Mouse (Mus musculus) stomach, postnatal 0 days (tissue): ENCODE measurements around the gene Tln2. TPM values are rescaled to one million over a fixed set of nuclear protein-coding genes. Genes with fewer than 3 reads are reported as not detected.

Experiments
- ATAC-seq: fragments of 200-750 bp; cut with Nextera tagmentation; 2 replicates; pipeline ENCODE4 v1.8.0; 2017; ENCODE audit not compliant: low FRiP score, low TSS enrichment
- DNase-seq: peaks from one replicate; pipeline ENCODE4 v3.0.0-alpha.2; 2016; ENCODE audit warnings: low spot score
- H3K27ac ChIP-seq: fragments of 300-500 bp; sonication (generic); replicated peaks from 2 replicates; pipeline ENCODE4 v1.5.1; 2014; ENCODE audit warnings: mild to moderate bottlenecking, control low read depth
- H3K27me3 ChIP-seq: fragments of 300-500 bp; sonication (generic); 2 replicates; pipeline ENCODE4 v1.6.1; 2014; ENCODE audit warnings: low read length; ENCODE audit not compliant: control insufficient read depth, insufficient read depth
- H3K36me3 ChIP-seq: fragments of 300-500 bp; sonication (generic); 2 replicates; pipeline ENCODE4 v1.6.1; 2014; ENCODE audit warnings: low read length, mixed read lengths; ENCODE audit not compliant: control insufficient read depth, insufficient read depth
- H3K4me1 ChIP-seq: fragments of 300-500 bp; sonication (generic); replicated peaks from 2 replicates; pipeline ENCODE4 v1.6.1; 2014; ENCODE audit warnings: antibody characterized with exemption; ENCODE audit not compliant: control insufficient read depth, insufficient read depth
- H3K4me2 ChIP-seq: fragments of 300-500 bp; sonication (generic); replicated peaks from 2 replicates; pipeline ENCODE4 v1.6.1; 2014; ENCODE audit warnings: low read depth, mild to moderate bottlenecking, control low read depth, moderate library complexity
- H3K4me3 ChIP-seq: fragments of 300-500 bp; sonication (generic); 2 replicates; pipeline ENCODE4 v1.5.1; 2014; ENCODE audit warnings: low read depth, low read length, control low read depth
- H3K9ac ChIP-seq: fragments of 300-500 bp; sonication (generic); 2 replicates; pipeline ENCODE4 v1.6.1; 2014; ENCODE audit warnings: mild to moderate bottlenecking, low read length, control low read depth, mixed read lengths
- H3K9me3 ChIP-seq: fragments of 300-500 bp; sonication (generic); 2 replicates; pipeline ENCODE4 v1.6.1; 2016; ENCODE audit warnings: low read length; ENCODE audit not compliant: control insufficient read depth
- CTCF ChIP-seq: IDR thresholded peaks from 2 replicates; pipeline ENCODE4 v1.5.1; 2016; ENCODE audit warnings: antibody characterized with exemption, low read depth, mild to moderate bottlenecking, moderate library complexity
- EP300 ChIP-seq: optimal IDR thresholded peaks from 2 replicates; pipeline ENCODE3; 2016; ENCODE audit warnings: antibody characterized with exemption
- WGBS: fragments of 180-500 bp; shearing (Covaris S2); extraction: QIAGEN DNeasy Blood & Tissue Kit; methylation state at CpG from one replicate; pipeline ENCODE4 v1.1.7; 2014; 5-methylcytosine and 5-hydroxymethylcytosine counted together
- polyA plus RNA-seq: library from polyadenylated mRNA; unstranded; fragments of >200 nt; fragmentation: Nextera tagmentation; extraction: Ambion mirVana; gene quantifications from 2 replicates; pipeline ENCODE4 v1.2.1, GENCODE M21; 2015

The Tln2 gene
- polyA plus RNA-seq, 1 experiment from 2014 or later, result 17.5 TPM

- no peak for TF ChIP-seq CTCF
- TF ChIP-seq EP300, result no peak
- Histone ChIP-seq H3K36me3 (no peaks in the 10 kb centered on the region), H3K9me3 (no peaks in the 10 kb centered on the region), H3K4me3 (no peak overlapping the region), H3K4me2 (no peak overlapping the region), H3K4me1 (no peaks in the 10 kb centered on the region; the same call in 1 of the 2 replicates), H3K27me3 (no peaks in the 10 kb centered on the region), H3K27ac (peak overlapping the region; percentile 30; the same call in 1 of the 2 replicates), H3K9ac (no peak overlapping the region)
- 59% methylated on average over 7 of the region's 7 CpGs for WGBS
- ATAC-seq (peak; percentile 38; the same call in 1 of the 2 replicates), DNase-seq (no peak)
Measured at GRCm38 (mm10) chr9:67424110-67424509, 135.4 kb downstream of the Tln2 start.

- Histone ChIP-seq H3K27ac (no peak overlapping the region), H3K4me1 (no peaks in the 10 kb centered on the region), H3K27me3 (no peaks in the 10 kb centered on the region), H3K9ac (no peak overlapping the region), H3K4me2 (no peak overlapping the region), H3K36me3 (no peaks in the 10 kb centered on the region), H3K4me3 (no peak overlapping the region), H3K9me3 (no peaks in the 10 kb centered on the region)
- TF ChIP-seq EP300 (no peak), CTCF (no peak)
- DNase-seq (no peak), ATAC-seq (no peak)
- 68% methylated on average over 6 of the region's 6 CpGs for WGBS
Measured at GRCm38 (mm10) chr9:67418092-67418491, 141.4 kb downstream of the Tln2 start.

GRCm38 (mm10) chr9:67410667-67411066 is 148.8 kb downstream of the Tln2 start:
- H3K4me3 ChIP-seq, result no peak overlapping the region
- 75% methylated on average over 2 of the region's 2 CpGs for WGBS

GRCm38 (mm10) chr9:67404736-67405135 is 154.8 kb downstream of the Tln2 start:
- DNase-seq (no peak), ATAC-seq (no peak)
- H3K36me3 ChIP-seq, result no peaks in the 10 kb centered on the region
- no peaks in the 10 kb centered on the region for H3K9me3 ChIP-seq
- no peak overlapping the region for H3K4me3 ChIP-seq
- H3K27ac ChIP-seq, result no peak overlapping the region
- H3K9ac ChIP-seq, result no peak overlapping the region
- no peaks in the 10 kb centered on the region for H3K27me3 ChIP-seq
- no peak overlapping the region for H3K4me2 ChIP-seq
- TF ChIP-seq CTCF (no peak), EP300 (no peak)
- 61% methylated on average over 7 of the region's 7 CpGs for WGBS
- no peaks in the 10 kb centered on the region for H3K4me1 ChIP-seq

More at GRCm38 (mm10) chr9:67410667-67411066, 148.8 kb downstream of the Tln2 start:
- Histone ChIP-seq H3K27me3 (no peaks in the 10 kb centered on the region), H3K9me3 (no peaks in the 10 kb centered on the region), H3K9ac (no peak overlapping the region), H3K4me1 (no peaks in the 10 kb centered on the region), H3K27ac (no peak overlapping the region), H3K4me2 (no peak overlapping the region), H3K36me3 (no peaks in the 10 kb centered on the region)
- no peak for DNase-seq
- TF ChIP-seq EP300, result no peak
- TF ChIP-seq CTCF, result no peak
- no peak for ATAC-seq

- H3K9me3 ChIP-seq, result no peaks in the 10 kb centered on the region
- no peak overlapping the region for H3K4me2 ChIP-seq
- no peak overlapping the region for H3K9ac ChIP-seq
- ATAC-seq (no peak), DNase-seq (no peak)
- no peak overlapping the region for H3K4me3 ChIP-seq
- no peak overlapping the region for H3K27ac ChIP-seq
- no peaks in the 10 kb centered on the region for H3K36me3 ChIP-seq
- H3K4me1 ChIP-seq, result no peaks in the 10 kb centered on the region
- no peaks in the 10 kb centered on the region for H3K27me3 ChIP-seq
- TF ChIP-seq EP300 (no peak), CTCF (peak; percentile 37)
- WGBS, result 83% methylated on average over 6 of the region's 6 CpGs
Measured at GRCm38 (mm10) chr9:67399563-67399962, 159.9 kb downstream of the Tln2 start.

GRCm38 (mm10) chr9:67397756-67398155 is 161.7 kb downstream of the Tln2 start:
- H3K27me3 ChIP-seq, result no peaks in the 10 kb centered on the region

More at GRCm38 (mm10) chr9:67397756-67398155, 161.7 kb downstream of the Tln2 start:
- Histone ChIP-seq H3K9me3 (no peaks in the 10 kb centered on the region), H3K27ac (no peak overlapping the region), H3K4me3 (no peak overlapping the region), H3K4me1 (no peaks in the 10 kb centered on the region), H3K9ac (no peak overlapping the region), H3K36me3 (no peaks in the 10 kb centered on the region), H3K4me2 (no peak overlapping the region)
- ATAC-seq (no peak), DNase-seq (no peak)
- 85% methylated on average over 3 of the region's 3 CpGs for WGBS
- TF ChIP-seq CTCF, result no peak
- no peak for TF ChIP-seq EP300
